Mouse (Mus musculus) forebrain, embryonic 12.5 days (tissue): ENCODE data around the gene Invs. TPM values are rescaled to one million over a fixed set of nuclear protein-coding genes. Genes with fewer than 3 reads are reported as not detected.

Source experiments
- ATAC-seq: fragments of 200-750 bp; cut with Nextera tagmentation; 2 replicates; pipeline ENCODE4 v1.8.0; 2017; ENCODE audit warnings: moderate TSS enrichment; ENCODE audit not compliant: low FRiP score
- H3K27ac ChIP-seq: fragments of 300-500 bp; sonication (generic); 2 replicates; pipeline ENCODE4 v1.5.1; 2016; ENCODE audit warnings: mild to moderate bottlenecking
- H3K27me3 ChIP-seq: fragments of 300-500 bp; sonication (generic); 2 replicates; pipeline ENCODE4 v1.6.1; 2016; ENCODE audit warnings: mild to moderate bottlenecking
- H3K36me3 ChIP-seq: fragments of 300-500 bp; sonication (generic); replicated peaks from 2 replicates; pipeline ENCODE4 v1.6.1; 2016; ENCODE audit warnings: mild to moderate bottlenecking
- H3K4me1 ChIP-seq: fragments of 300-500 bp; sonication (generic); 2 replicates; pipeline ENCODE4 v1.6.1; 2016
- H3K4me2 ChIP-seq: fragments of 300-500 bp; sonication (generic); 2 replicates; pipeline ENCODE4 v1.6.1; 2016; ENCODE audit warnings: mild to moderate bottlenecking, moderate library complexity
- H3K4me3 ChIP-seq: fragments of 300-500 bp; sonication (generic); replicated peaks from 2 replicates; pipeline ENCODE4 v1.5.1; 2016; ENCODE audit warnings: mild to moderate bottlenecking
- H3K9ac ChIP-seq: fragments of 300-500 bp; sonication (generic); 2 replicates; pipeline ENCODE4 v1.6.1; 2016; ENCODE audit warnings: mild to moderate bottlenecking
- H3K9me3 ChIP-seq: fragments of 300-500 bp; sonication (generic); 2 replicates; pipeline ENCODE4 v1.6.1; 2016
- WGBS: fragments of 180-500 bp; shearing (Covaris S2); methylation state at CpG from one replicate; pipeline ENCODE4 v1.1.7; 2016; 5-methylcytosine and 5-hydroxymethylcytosine counted together
- polyA plus RNA-seq: library from polyadenylated mRNA; unstranded; fragments of >200 nt; fragmentation: Nextera tagmentation; extraction: Ambion mirVana; gene quantifications from 2 replicates; pipeline ENCODE4 v1.2.1, GENCODE M21; 2016

Gene Invs
- polyA plus RNA-seq, 1 experiment from 2014 or later, result 10.5 TPM

DNA sequence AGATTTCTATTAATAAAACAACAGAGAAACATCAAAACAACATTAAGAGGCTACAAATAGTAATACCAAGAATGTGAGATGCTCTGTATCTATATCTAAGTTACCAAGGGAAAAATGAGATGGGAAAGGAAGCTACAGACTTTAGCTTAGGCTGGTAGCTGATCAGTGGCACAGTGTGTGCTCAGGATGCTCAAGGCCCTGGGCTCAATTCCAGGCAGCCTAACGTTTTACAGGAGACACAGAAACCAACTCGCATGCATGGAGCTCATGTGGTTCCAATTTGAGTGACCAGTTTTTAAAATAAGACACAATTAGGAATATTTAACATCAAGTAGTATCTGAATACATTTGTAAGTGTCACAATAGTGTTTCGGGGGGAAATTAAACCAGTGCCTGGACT lies 3.8 kb upstream of the Invs start:
- Histone ChIP-seq H3K27me3 (no peaks in the 10 kb centered on the region), H3K4me2 (no peak overlapping the region), H3K9ac (no peak overlapping the region), H3K4me1 (peaks cover 18% of the 10 kb centered on the region), H3K9me3 (no peaks in the 10 kb centered on the region), H3K27ac (no peak overlapping the region), H3K36me3 (no peaks in the 10 kb centered on the region; the same call in 1 of the 2 replicates), H3K4me3 (no peak overlapping the region)
- ATAC-seq, result no peak
- 81% methylated on average over 3 of the region's 3 CpGs for WGBS

- Histone ChIP-seq H3K27me3 (no peaks in the 10 kb centered on the region), H3K4me2 (no peak overlapping the region), H3K27ac (no peak overlapping the region), H3K9me3 (no peaks in the 10 kb centered on the region), H3K4me1 (peaks cover 13% of the 10 kb centered on the region), H3K9ac (no peak overlapping the region), H3K4me3 (no peak overlapping the region), H3K36me3 (no peaks in the 10 kb centered on the region; the same call in 1 of the 2 replicates)
- WGBS, result 80% methylated on average over 3 of the region's 3 CpGs
- ATAC-seq, result no peak
Measured at GRCm38 (mm10) chr4:48277011-48277410, 2.5 kb upstream of the Invs start.

DNA sequence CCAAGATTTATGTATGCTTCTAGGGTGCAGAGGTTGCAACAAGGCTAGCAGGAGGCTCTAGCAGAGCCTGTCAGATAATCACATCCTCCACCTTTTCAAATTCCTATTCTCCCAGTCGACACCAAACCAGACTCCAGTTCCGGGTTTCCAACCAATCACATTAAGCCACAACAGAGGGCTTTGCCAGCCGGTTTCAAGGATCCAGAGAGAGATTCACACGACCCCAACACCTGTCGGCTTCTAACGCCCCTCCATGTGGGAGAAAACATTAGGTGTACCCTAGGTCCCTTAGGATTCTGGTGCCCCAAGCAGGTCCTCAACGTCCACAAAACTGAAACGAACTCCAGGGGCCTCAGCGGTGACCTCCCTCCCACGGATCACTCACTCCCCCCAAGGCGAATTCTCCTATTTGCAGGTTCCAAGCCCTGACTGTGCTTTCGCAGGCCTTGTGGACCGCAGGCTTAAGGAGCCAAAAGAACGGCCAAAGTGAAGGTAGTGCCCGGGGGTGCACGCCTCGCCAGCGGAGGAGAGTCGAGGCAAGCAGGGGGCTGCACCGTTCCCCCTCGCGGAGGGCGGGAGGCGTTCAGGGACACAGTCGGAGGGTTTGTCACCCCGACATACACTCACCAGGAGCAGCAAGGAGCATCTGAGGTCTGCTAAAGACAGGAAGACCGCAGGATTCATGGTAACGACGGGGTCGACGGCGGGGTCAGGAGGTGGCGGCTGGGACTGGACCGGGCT lies 633 bp upstream of the Invs start:
- Histone ChIP-seq H3K36me3 (no peaks in the 10 kb centered on the region; the same call in 1 of the 2 replicates), H3K27ac (peak overlapping the region; percentile 74), H3K27me3 (no peaks in the 10 kb centered on the region), H3K9me3 (no peaks in the 10 kb centered on the region), H3K4me1 (peaks cover 12% of the 10 kb centered on the region), H3K4me3 (peak overlapping the region; percentile 93), H3K9ac (peak overlapping the region; percentile 85), H3K4me2 (peak overlapping the region; percentile 91)
- under 1% methylated on average over 34 of the region's 34 CpGs for WGBS
- ATAC-seq, result no peak; the same call in 1 of the 2 replicates

- H3K4me2 ChIP-seq, result no peak overlapping the region
- 100% methylated on average over 1 of the region's 1 CpGs for WGBS
- H3K27ac ChIP-seq, result no peak overlapping the region
- H3K36me3 ChIP-seq, result no peaks in the 10 kb centered on the region
- no peak overlapping the region for H3K9ac ChIP-seq
- ATAC-seq, result no peak
- H3K4me3 ChIP-seq, result no peak overlapping the region
- H3K27me3 ChIP-seq, result no peaks in the 10 kb centered on the region
- peaks cover 12% of the 10 kb centered on the region for H3K4me1 ChIP-seq
- H3K9me3 ChIP-seq, result no peaks in the 10 kb centered on the region
Measured at GRCm38 (mm10) chr4:48281121-48281520, 1.6 kb downstream of the Invs start.

DNA sequence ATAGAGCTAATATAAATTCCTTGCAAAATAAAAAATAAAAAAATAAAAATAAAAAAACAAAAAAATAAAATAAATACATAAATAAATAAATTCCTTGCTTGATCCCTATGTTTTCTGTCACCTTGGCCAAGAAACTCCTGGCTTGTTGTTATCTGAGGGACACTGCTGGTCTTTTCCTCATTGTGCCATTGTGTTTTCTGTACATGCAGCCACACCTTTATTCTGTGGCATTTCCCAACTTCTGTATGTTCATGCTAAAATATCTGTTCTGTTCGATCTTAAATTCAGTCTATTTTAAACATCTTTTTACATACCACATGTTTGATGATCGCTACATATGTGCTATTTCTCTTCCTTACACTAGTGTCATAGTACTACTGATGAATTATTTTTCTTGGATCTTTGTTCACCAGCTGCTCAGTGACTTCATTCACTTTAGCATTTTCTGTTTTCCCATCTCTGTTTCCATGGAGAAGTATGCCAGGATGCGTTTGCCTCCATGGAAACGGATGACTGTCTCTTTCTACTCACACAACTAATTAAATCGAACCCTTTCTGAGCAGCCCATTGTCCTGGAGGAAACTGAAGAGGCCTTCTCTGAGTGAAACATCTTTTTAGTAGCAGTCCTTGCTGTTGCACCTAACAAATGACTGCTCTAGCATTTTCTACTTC lies 7.7 kb downstream of the Invs start:
- no peaks in the 10 kb centered on the region for H3K9me3 ChIP-seq
- ATAC-seq, result peak; percentile 83
- H3K4me1 ChIP-seq, result peaks cover 8% of the 10 kb centered on the region
- WGBS, result 31% methylated on average over 5 of the region's 5 CpGs
- no peak overlapping the region for H3K4me2 ChIP-seq
- H3K4me3 ChIP-seq, result no peak overlapping the region
- no peaks in the 10 kb centered on the region for H3K27me3 ChIP-seq
- H3K27ac ChIP-seq, result peak overlapping the region; percentile 43; the same call in 1 of the 2 replicates
- H3K36me3 ChIP-seq, result no peaks in the 10 kb centered on the region
- H3K9ac ChIP-seq, result no peak overlapping the region

- Histone ChIP-seq H3K36me3 (no peaks in the 10 kb centered on the region), H3K9me3 (no peaks in the 10 kb centered on the region), H3K27me3 (no peaks in the 10 kb centered on the region), H3K9ac (no peak overlapping the region), H3K4me3 (no peak overlapping the region), H3K4me1 (no peaks in the 10 kb centered on the region), H3K27ac (no peak overlapping the region), H3K4me2 (no peak overlapping the region)
- WGBS, result 91% methylated on average over 3 of the region's 3 CpGs
- ATAC-seq, result no peak
Measured at GRCm38 (mm10) chr4:48314814-48315213, 35.3 kb downstream of the Invs start.

GRCm38 (mm10) chr4:48316036-48316435 lies 36.5 kb downstream of the Invs start:
- no peaks in the 10 kb centered on the region for H3K27me3 ChIP-seq
- 91% methylated on average over 3 of the region's 3 CpGs for WGBS
- H3K4me1 ChIP-seq, result no peaks in the 10 kb centered on the region
- no peaks in the 10 kb centered on the region for H3K36me3 ChIP-seq
- no peaks in the 10 kb centered on the region for H3K9me3 ChIP-seq
- H3K4me3 ChIP-seq, result no peak overlapping the region
- ATAC-seq, result no peak
- no peak overlapping the region for H3K9ac ChIP-seq
- no peak overlapping the region for H3K27ac ChIP-seq
- H3K4me2 ChIP-seq, result no peak overlapping the region

DNA sequence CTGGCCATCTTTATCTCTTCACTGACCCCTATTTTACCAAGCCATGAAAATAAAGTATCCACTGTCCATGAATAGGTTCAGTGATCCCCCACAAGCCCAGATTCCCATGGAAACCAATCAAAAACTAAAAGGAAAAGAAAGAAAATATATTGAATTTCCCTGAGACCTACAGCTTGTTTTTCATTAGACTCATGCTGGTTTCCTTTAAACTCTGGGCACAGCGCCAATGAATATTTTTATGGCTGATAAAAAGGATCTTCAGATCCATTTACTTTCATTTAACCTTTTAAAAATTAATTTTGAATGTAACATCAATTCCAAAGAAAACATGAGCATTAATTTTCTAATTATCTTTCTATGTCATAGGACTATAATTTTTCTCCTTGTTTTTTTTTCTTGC lies 41.7 kb downstream of the Invs start:
- Histone ChIP-seq H3K4me1 (no peaks in the 10 kb centered on the region), H3K9me3 (no peaks in the 10 kb centered on the region), H3K9ac (no peak overlapping the region), H3K27me3 (no peaks in the 10 kb centered on the region), H3K4me2 (no peak overlapping the region), H3K36me3 (no peaks in the 10 kb centered on the region), H3K27ac (no peak overlapping the region), H3K4me3 (no peak overlapping the region)
- ATAC-seq, result no peak
- WGBS, result 87% methylated on average over 1 of the region's 1 CpGs

GRCm38 (mm10) chr4:48322095-48322494 lies 42.5 kb downstream of the Invs start:
- no peaks in the 10 kb centered on the region for H3K27me3 ChIP-seq
- no peak overlapping the region for H3K9ac ChIP-seq
- H3K4me3 ChIP-seq, result no peak overlapping the region
- no peaks in the 10 kb centered on the region for H3K9me3 ChIP-seq
- no peaks in the 10 kb centered on the region for H3K36me3 ChIP-seq
- ATAC-seq, result no peak
- no peak overlapping the region for H3K27ac ChIP-seq
- WGBS, result 37% methylated on average over 1 of the region's 1 CpGs
- no peak overlapping the region for H3K4me2 ChIP-seq
- no peaks in the 10 kb centered on the region for H3K4me1 ChIP-seq

GRCm38 (mm10) chr4:48327192-48327591 lies 47.6 kb downstream of the Invs start:
- H3K4me1 ChIP-seq, result no peaks in the 10 kb centered on the region
- no peak overlapping the region for H3K27ac ChIP-seq
- no peak overlapping the region for H3K4me3 ChIP-seq
- no peak overlapping the region for H3K4me2 ChIP-seq
- no peaks in the 10 kb centered on the region for H3K9me3 ChIP-seq
- no peaks in the 10 kb centered on the region for H3K36me3 ChIP-seq
- no peak overlapping the region for H3K9ac ChIP-seq
- 0 out of 2 replicates have a peak, but pooled peaks cover under 1% of the 10 kb centered on the region for H3K27me3 ChIP-seq
- ATAC-seq, result no peak

DNA sequence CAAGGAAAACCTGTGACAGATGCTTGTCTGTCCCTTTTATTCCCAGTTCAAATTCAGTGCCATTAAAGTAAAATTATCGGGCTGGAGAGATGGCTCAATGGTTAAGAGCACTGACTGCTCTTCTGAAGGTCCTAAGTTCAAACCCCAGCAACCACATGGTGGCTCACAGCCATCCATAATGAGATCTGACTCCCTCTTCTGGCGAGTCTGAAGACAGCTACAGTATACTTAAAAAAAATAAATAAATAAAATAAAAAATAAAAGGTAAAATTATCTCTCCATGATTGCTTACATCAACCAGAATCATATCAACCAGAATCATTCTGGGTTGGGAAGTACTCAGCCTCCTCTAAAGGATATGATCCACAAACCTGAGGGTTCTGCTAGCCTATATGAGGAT lies 48.5 kb downstream of the Invs start:
- Histone ChIP-seq H3K9me3 (no peaks in the 10 kb centered on the region), H3K27me3 (0 out of 2 replicates have a peak, but pooled peaks cover 5% of the 10 kb centered on the region), H3K4me1 (no peaks in the 10 kb centered on the region), H3K4me3 (no peak overlapping the region), H3K9ac (no peak overlapping the region), H3K36me3 (no peaks in the 10 kb centered on the region), H3K27ac (no peak overlapping the region), H3K4me2 (no peak overlapping the region)
- 60% methylated on average over 2 of the region's 2 CpGs for WGBS
- ATAC-seq, result no peak

GRCm38 (mm10) chr4:48332453-48333051 lies 53.0 kb downstream of the Invs start:
- 80% methylated on average over 6 of the region's 6 CpGs for WGBS
- H3K27me3 ChIP-seq, result 0 out of 2 replicates have a peak, but pooled peaks cover 10% of the 10 kb centered on the region
- peaks cover 9% of the 10 kb centered on the region for H3K4me1 ChIP-seq
- ATAC-seq, result no peak
- H3K27ac ChIP-seq, result no peak overlapping the region
- no peaks in the 10 kb centered on the region for H3K9me3 ChIP-seq
- no peak overlapping the region for H3K4me3 ChIP-seq
- H3K4me2 ChIP-seq, result no peak overlapping the region
- no peak overlapping the region for H3K9ac ChIP-seq
- H3K36me3 ChIP-seq, result no peaks in the 10 kb centered on the region
